Mouse (Mus musculus) skeletal muscle tissue, adult 2 months (tissue): ENCODE results near the gene Soga1.

Experiments
- DNase-seq: peaks from one replicate; pipeline ENCODE4 v3.0.0-alpha.2; 2012; ENCODE audit warnings: low read depth, low spot score

The Soga1 gene

GRCm38 (mm10) chr2:157039900-157040648, 39.0 kb downstream of the Soga1 start:
- no peak for DNase-seq

GRCm38 (mm10) chr2:157037303-157037702, 41.8 kb downstream of the Soga1 start:
- DNase-seq = no peak

GRCm38 (mm10) chr2:157036400-157036799, 42.7 kb downstream of the Soga1 start:
- DNase-seq = no peak

GRCm38 (mm10) chr2:157035371-157035770, 43.7 kb downstream of the Soga1 start:
- no peak for DNase-seq

- peak; percentile 74 for DNase-seq
Observed at GRCm38 (mm10) chr2:157030804-157031203, 48.2 kb downstream of the Soga1 start.

GRCm38 (mm10) chr2:157028261-157028660, 50.8 kb downstream of the Soga1 start:
- peak; percentile 40 for DNase-seq

GRCm38 (mm10) chr2:157027106-157028008, 51.7 kb downstream of the Soga1 start:
- no peak for DNase-seq

- no peak for DNase-seq
Observed at GRCm38 (mm10) chr2:157021156-157021555, 57.9 kb downstream of the Soga1 start.

- DNase-seq = no peak
Observed at GRCm38 (mm10) chr2:157019228-157019627, 59.8 kb downstream of the Soga1 start.

- DNase-seq = no peak
Observed at GRCm38 (mm10) chr2:157016529-157017270, 62.4 kb downstream of the Soga1 start.

- DNase-seq = no peak
Observed at GRCm38 (mm10) chr2:157012341-157012740, 66.7 kb downstream of the Soga1 start.

GRCm38 (mm10) chr2:157010634-157011310, 68.3 kb downstream of the Soga1 start:
- no peak for DNase-seq

GRCm38 (mm10) chr2:157010121-157010520, 68.9 kb downstream of the Soga1 start:
- DNase-seq = no peak

GRCm38 (mm10) chr2:157008509-157008908, 70.5 kb downstream of the Soga1 start:
- no peak for DNase-seq

- no peak for DNase-seq
Observed at GRCm38 (mm10) chr2:157007234-157007596, 71.8 kb downstream of the Soga1 start.

- DNase-seq = peak; percentile 87
Observed at GRCm38 (mm10) chr2:157006511-157007233, 72.4 kb downstream of the Soga1 start, which contains the start of gene Dsn1. Gene Dsn1 (minus strand): TSS chr2:157007154.

- DNase-seq = no peak
Observed at GRCm38 (mm10) chr2:157002321-157002720, 76.7 kb downstream of the Soga1 start.

GRCm38 (mm10) chr2:156998263-156998662, 80.8 kb downstream of the Soga1 start:
- no peak for DNase-seq

GRCm38 (mm10) chr2:156996576-156996975, 82.5 kb downstream of the Soga1 start:
- DNase-seq = peak; percentile 77

GRCm38 (mm10) chr2:156991470-156992319, 87.4 kb downstream of the Soga1 start, which contains the start of gene Ndrg3:
Gene Ndrg3 (minus strand): TSS chr2:156992056.
- DNase-seq = peak; percentile 99
